In the genomic region with DNA sequence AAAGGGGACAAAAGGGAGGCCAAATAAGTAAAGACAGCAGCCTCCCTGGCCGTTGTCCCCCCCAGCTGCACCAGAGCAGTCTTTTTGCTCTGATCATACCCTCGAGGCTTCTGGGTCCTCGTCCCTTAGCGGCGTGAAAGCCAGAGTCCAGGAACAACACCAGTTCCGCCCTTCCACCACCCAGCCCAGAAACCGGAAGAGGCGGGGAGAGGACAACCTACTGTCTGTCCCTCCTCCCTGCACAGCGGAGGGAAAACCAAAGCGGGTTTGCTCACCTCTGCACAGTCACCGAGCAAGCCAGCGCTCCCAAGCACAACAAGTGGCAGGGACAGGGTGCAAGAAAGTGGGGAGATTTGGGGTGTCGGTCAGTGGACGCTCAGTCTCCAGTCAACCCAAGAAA, we compare ENCODE assay signal across 8 mouse cellular contexts. TPM values are rescaled to one million over a fixed set of nuclear protein-coding genes. Genes with fewer than 3 reads are reported as not detected.
DNase-seq lines count a peak whose midpoint lies in the region; ATAC-seq and TF ChIP-seq lines count a peak whose summit lies in the region.

No protein-coding gene starts in this region.

- H3K9ac ChIP-seq in embryonic facial prominence, embryonic 12.5 days = peak overlapping the region; percentile 41
- H3K9ac ChIP-seq in heart, embryonic 11.5 days (ENCODE audit: low read depth, low read length) = peak overlapping the region; percentile 68
- H3K9ac ChIP-seq in kidney, embryonic 14.5 days (ENCODE audit: low read depth, low read length) = peak overlapping the region; percentile 65

- WGBS in embryonic facial prominence, embryonic 12.5 days = 4% methylated on average over 14 of the region's 14 CpGs
- 3% methylated on average over 14 of the region's 14 CpGs for WGBS in heart, embryonic 11.5 days (ENCODE audit: insufficient replicate concordance)
- WGBS in kidney, embryonic 14.5 days = 1% methylated on average over 14 of the region's 14 CpGs

- peak overlapping the region; percentile 71 for H3K27ac ChIP-seq in embryonic facial prominence, embryonic 12.5 days
- H3K27ac ChIP-seq in heart, embryonic 11.5 days (ENCODE audit: low read depth, low read length) = peak overlapping the region; percentile 71
- peak overlapping the region; percentile 86 for H3K27ac ChIP-seq in kidney, embryonic 14.5 days (ENCODE audit: low read depth, low read length)

- no peak for TF ChIP-seq CTCF in C2C12 (IDR thresholded peaks at IDR 0.05; ENCODE audit: control insufficient read depth, insufficient read depth, insufficient read length)

- peak overlapping the region; percentile 70 for H3ac ChIP-seq in C2C12 (ENCODE audit: control insufficient read depth, insufficient read length, low read depth)

- H3K36me3 ChIP-seq in C2C12 (ENCODE audit: control insufficient read depth, insufficient read depth) = no peaks in the 10 kb centered on the region
- no peaks in the 10 kb centered on the region for H3K36me3 ChIP-seq in embryonic facial prominence, embryonic 12.5 days
- no peaks in the 10 kb centered on the region for H3K36me3 ChIP-seq in heart, embryonic 11.5 days (ENCODE audit: control insufficient read depth, insufficient read depth, low read length)
- no peaks in the 10 kb centered on the region for H3K36me3 ChIP-seq in kidney, embryonic 14.5 days (ENCODE audit: control insufficient read depth, insufficient read depth, low read length)

- no peak overlapping the region for H3K4me3 ChIP-seq in C2C12 (ENCODE audit: insufficient read depth, poor library complexity, severe bottlenecking)
- H3K4me3 ChIP-seq in embryonic facial prominence, embryonic 12.5 days = peak overlapping the region; percentile 35
- H3K4me3 ChIP-seq in heart, embryonic 11.5 days (ENCODE audit: low read depth, low read length) = peak overlapping the region; percentile 34
- H3K4me3 ChIP-seq in kidney, embryonic 14.5 days (ENCODE audit: low read length) = peak overlapping the region; percentile 33

- H3K79me3 ChIP-seq in C2C12 (ENCODE audit: low read depth) = peaks cover 9% of the 10 kb centered on the region

- ATAC-seq in embryonic facial prominence, embryonic 12.5 days (ENCODE audit: insufficient number of reproducible peaks, insufficient read depth, low FRiP score, low TSS enrichment) = peak; percentile 53; the same call in 1 of the 2 replicates
- peak; percentile 83 for ATAC-seq in heart, embryonic 11.5 days (replicated peaks; ENCODE audit: insufficient number of reproducible peaks, low FRiP score, low TSS enrichment)
- peak; percentile 64; the same call in 1 of the 2 replicates for ATAC-seq in kidney, embryonic 14.5 days (ENCODE audit: low FRiP score, low TSS enrichment)

- H3K4me2 ChIP-seq in embryonic facial prominence, embryonic 12.5 days (replicated peaks) = peak overlapping the region; percentile 62
- H3K4me2 ChIP-seq in heart, embryonic 11.5 days = peak overlapping the region; percentile 82
- H3K4me2 ChIP-seq in kidney, embryonic 14.5 days (replicated peaks; ENCODE audit: low read depth, low read length) = peak overlapping the region; percentile 68

- H3K9me3 ChIP-seq in embryonic facial prominence, embryonic 12.5 days = no peaks in the 10 kb centered on the region
- H3K9me3 ChIP-seq in heart, embryonic 11.5 days (replicated peaks; ENCODE audit: control insufficient read depth, low read length) = no peaks in the 10 kb centered on the region
- H3K9me3 ChIP-seq in kidney, embryonic 14.5 days (ENCODE audit: control insufficient read depth, low read length) = no peaks in the 10 kb centered on the region

- peaks cover 16% of the 10 kb centered on the region for H3K4me1 ChIP-seq in embryonic facial prominence, embryonic 12.5 days
- H3K4me1 ChIP-seq in heart, embryonic 11.5 days (ENCODE audit: control insufficient read depth, insufficient read depth, low read length) = peaks cover 6% of the 10 kb centered on the region; the same call in 1 of the 2 replicates
- peaks cover 10% of the 10 kb centered on the region for H3K4me1 ChIP-seq in kidney, embryonic 14.5 days (ENCODE audit: control insufficient read depth, insufficient read depth, low read length)

- H3K27me3 ChIP-seq in C2C12 (ENCODE audit: control insufficient read depth, insufficient read depth, insufficient read length) = no peaks in the 10 kb centered on the region
- no peaks in the 10 kb centered on the region for H3K27me3 ChIP-seq in embryonic facial prominence, embryonic 12.5 days
- no peaks in the 10 kb centered on the region for H3K27me3 ChIP-seq in heart, embryonic 11.5 days (ENCODE audit: control insufficient read depth, insufficient read depth, low read length)
- no peaks in the 10 kb centered on the region for H3K27me3 ChIP-seq in kidney, embryonic 14.5 days (ENCODE audit: control insufficient read depth, insufficient read depth, low read length)

- DNase-seq in R1 (ENCODE audit: low read depth, low spot score) = peak; percentile 93
- peak; percentile 77 for DNase-seq in lung, postnatal 14 days
- DNase-seq in ovary, postnatal 14 days (ENCODE audit: low spot score) = peak; percentile 57
- peak; percentile 72 to 82 for DNase-seq in urinary bladder, postnatal 36 days (ENCODE audit: low spot score in 2 of 2)

- H3K79me2 ChIP-seq in C2C12 (ENCODE audit: control insufficient read depth, insufficient read depth) = peaks cover 10% of the 10 kb centered on the region

TF ChIP-seq in C2C12, 6 proteins besides CTCF, POLR2A, EP300 and RAD21:
- no peak for TF ChIP-seq MYOG (IDR thresholded peaks at IDR 0.05; ENCODE audit: control insufficient read depth, extremely low read depth, insufficient read length)
- no peak for TF ChIP-seq USF1 (IDR thresholded peaks at IDR 0.05; ENCODE audit: low read depth)
- TF ChIP-seq MAX (IDR thresholded peaks at IDR 0.05) = peak; percentile 81

RNA-seq across cellular contexts. Expression of a gene that starts 3.9 kb away (rescaled TPM):
- 378 TPM for polyA plus RNA-seq in C2C12 (2012; fragmentation: generic; extraction: Trizol)
- 134 and 141 TPM in 2 replicates for polyA plus RNA-seq in embryonic facial prominence, embryonic 12.5 days (2016; fragmentation: Nextera tagmentation; extraction: Ambion mirVana)
- 114 and 131 TPM in 2 replicates for polyA plus RNA-seq in heart, embryonic 11.5 days (2014; fragmentation: Nextera tagmentation; extraction: Ambion mirVana)
- 211 and 264 TPM in 2 replicates for polyA plus RNA-seq in kidney, embryonic 14.5 days (2014; fragmentation: Nextera tagmentation; extraction: Ambion mirVana)

RNA-seq across cellular contexts. Expression of a gene that starts 9.0 kb away (rescaled TPM):
- polyA plus RNA-seq in C2C12 (2012; fragmentation: generic; extraction: Trizol) = 749 TPM
- 714 and 750 TPM in 2 replicates for polyA plus RNA-seq in embryonic facial prominence, embryonic 12.5 days (2016; fragmentation: Nextera tagmentation; extraction: Ambion mirVana)
- 362 and 384 TPM in 2 replicates for polyA plus RNA-seq in heart, embryonic 11.5 days (2014; fragmentation: Nextera tagmentation; extraction: Ambion mirVana)
- polyA plus RNA-seq in kidney, embryonic 14.5 days (2014; fragmentation: Nextera tagmentation; extraction: Ambion mirVana) = 628 and 680 TPM in 2 replicates

RNA-seq across cellular contexts. Expression of a gene that starts 20.1 kb away (rescaled TPM):
- 27.4 TPM for polyA plus RNA-seq in C2C12 (2012; fragmentation: generic; extraction: Trizol)
- polyA plus RNA-seq in embryonic facial prominence, embryonic 12.5 days (2016; fragmentation: Nextera tagmentation; extraction: Ambion mirVana) = 43.7 and 47.6 TPM in 2 replicates
- 29.7 and 32.2 TPM in 2 replicates for polyA plus RNA-seq in heart, embryonic 11.5 days (2014; fragmentation: Nextera tagmentation; extraction: Ambion mirVana)
- 38.9 and 48.7 TPM in 2 replicates for polyA plus RNA-seq in kidney, embryonic 14.5 days (2014; fragmentation: Nextera tagmentation; extraction: Ambion mirVana)

RNA-seq across cellular contexts. Expression of a gene that starts 31.0 kb away (rescaled TPM):
- 7.7 TPM for polyA plus RNA-seq in C2C12 (2012; fragmentation: generic; extraction: Trizol)
- 17.4 and 17.5 TPM in 2 replicates for polyA plus RNA-seq in embryonic facial prominence, embryonic 12.5 days (2016; fragmentation: Nextera tagmentation; extraction: Ambion mirVana)
- polyA plus RNA-seq in heart, embryonic 11.5 days (2014; fragmentation: Nextera tagmentation; extraction: Ambion mirVana) = 14.4 and 14.9 TPM in 2 replicates
- polyA plus RNA-seq in kidney, embryonic 14.5 days (2014; fragmentation: Nextera tagmentation; extraction: Ambion mirVana) = 15.9 and 23.2 TPM in 2 replicates

RNA-seq across cellular contexts. Expression of a gene that starts 35.0 kb away (rescaled TPM):
- polyA plus RNA-seq in C2C12 (2012; fragmentation: generic; extraction: Trizol) = 5.3 TPM
- polyA plus RNA-seq in embryonic facial prominence, embryonic 12.5 days (2016; fragmentation: Nextera tagmentation; extraction: Ambion mirVana) = 23.6 and 24.7 TPM in 2 replicates
- polyA plus RNA-seq in heart, embryonic 11.5 days (2014; fragmentation: Nextera tagmentation; extraction: Ambion mirVana) = 4.2 and 6.4 TPM in 2 replicates
- 18.5 and 22.6 TPM in 2 replicates for polyA plus RNA-seq in kidney, embryonic 14.5 days (2014; fragmentation: Nextera tagmentation; extraction: Ambion mirVana)
